Mouse (Mus musculus) forelimb bud, embryonic 11.5 days (tissue): ENCODE results near the gene Klhdc7b.

Experiments
- DNase-seq: peaks from one replicate; pipeline ENCODE4 v3.0.0-alpha.2; 2012; ENCODE audit warnings: low read depth, low spot score

Klhdc7b gene

DNA sequence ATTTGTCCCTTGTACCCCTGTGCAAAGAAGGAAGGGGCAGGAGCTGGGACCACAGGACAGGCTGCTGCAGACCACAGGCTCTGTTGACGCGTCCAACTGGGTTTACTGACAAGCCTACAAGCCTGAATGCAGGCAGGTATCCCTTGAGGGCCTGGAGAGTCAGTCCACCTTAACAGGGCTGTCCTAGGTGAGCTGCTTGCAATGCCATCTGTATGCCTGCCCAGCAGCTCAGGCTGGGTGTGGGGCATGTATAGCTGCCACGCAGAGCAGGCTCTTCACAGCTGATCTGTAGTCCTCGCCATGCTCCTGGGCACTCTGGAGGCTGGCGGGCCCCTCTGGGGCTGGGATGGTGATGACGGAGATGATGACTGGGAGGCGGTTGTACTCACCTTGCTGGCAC, at the start of gene Klhdc7b:
Klhdc7b (plus strand) TSS at position 301 of the 400 bp plus-strand sequence.
- DNase-seq = no peak

DNA sequence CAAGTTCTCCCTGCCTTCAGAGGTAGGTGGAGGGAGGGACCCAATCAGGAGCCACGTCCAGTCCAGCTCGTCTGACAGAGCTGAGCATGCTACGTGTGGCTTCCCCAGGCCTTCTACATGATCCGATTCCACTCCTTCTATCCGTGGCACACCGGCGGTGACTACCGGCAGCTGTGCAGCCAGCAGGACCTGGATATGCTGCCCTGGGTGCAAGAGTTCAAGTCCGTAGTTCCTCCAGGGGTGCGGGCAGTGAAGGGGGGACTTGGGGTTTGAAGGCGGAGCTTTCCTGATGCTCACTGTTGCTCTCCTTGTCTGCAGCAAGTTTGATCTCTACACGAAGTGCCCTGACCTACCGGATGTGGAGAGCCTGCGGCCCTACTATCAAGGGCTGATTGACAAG, 48.3 kb upstream of the Klhdc7b start:
- DNase-seq = no peak

GRCm38 (mm10) chr15:89339696-89340095, 45.0 kb upstream of the Klhdc7b start:
- DNase-seq = no peak

- no peak for DNase-seq
These were observed 44.6 kb upstream of the Klhdc7b start for GRCm38 (mm10) chr15:89340136-89340535.

GRCm38 (mm10) chr15:89341678-89342077, 43.0 kb upstream of the Klhdc7b start:
- DNase-seq = no peak

DNA sequence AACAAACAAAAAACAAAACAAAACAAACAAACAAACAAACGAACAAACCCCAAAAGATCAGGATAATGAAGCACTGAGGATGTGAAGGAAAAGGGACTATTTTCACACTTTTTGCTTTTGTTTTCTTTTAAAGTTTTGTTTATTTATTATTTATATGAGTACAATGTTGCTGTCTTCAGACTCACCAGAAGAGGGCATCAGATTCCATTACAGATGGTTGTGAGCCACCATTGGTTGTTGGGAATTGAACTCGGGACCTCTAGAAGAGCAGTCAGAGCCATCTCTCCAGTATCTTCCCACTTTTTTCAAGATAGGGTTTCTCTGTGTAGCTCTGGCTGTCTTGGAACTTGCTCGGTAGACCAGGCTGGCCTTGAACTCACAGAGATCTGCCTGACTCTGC, 41.4 kb upstream of the Klhdc7b start:
- DNase-seq = no peak

- DNase-seq = no peak
These were observed 34.3 kb upstream of the Klhdc7b start for GRCm38 (mm10) chr15:89350447-89350846.

DNA sequence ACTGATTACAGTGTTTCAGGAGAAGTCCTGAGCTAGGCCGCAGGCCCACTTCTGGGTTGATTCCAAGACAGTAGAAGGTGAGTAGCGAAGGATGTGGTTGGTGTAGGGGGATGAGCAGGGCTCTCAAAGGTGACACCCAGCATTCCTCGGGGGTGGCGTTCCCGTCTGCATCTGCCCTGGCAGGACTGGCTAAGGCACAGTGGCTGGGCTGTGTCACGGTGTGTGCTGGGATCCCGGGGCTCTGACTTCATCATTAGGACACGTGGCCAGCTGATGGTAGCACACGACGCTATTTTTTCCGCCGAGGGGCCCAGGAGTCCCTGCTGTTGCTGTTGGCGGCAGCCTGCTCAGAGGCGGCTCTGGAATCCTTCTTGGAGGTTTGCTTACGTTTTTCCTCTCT, 33.4 kb upstream of the Klhdc7b start:
- DNase-seq = no peak

DNA sequence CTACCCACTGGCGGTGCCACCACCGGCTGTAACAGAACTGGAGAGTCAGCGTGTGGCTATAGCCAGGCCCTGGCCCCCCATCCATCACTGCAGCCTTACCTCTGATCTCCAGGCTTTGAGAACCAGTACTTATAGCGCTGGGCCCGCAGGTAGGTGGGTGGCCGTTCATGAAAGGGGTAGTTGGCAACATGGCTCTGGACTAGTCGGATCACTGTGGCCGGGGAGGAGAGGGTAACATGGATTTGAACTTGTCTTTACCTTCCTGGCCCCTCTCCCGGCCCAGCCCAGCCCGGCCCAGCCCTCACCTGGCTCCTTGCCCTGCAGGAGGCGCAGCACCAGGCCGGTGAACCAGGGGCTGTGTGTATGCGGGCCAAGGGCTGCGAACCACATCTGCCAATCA, 32.7 kb upstream of the Klhdc7b start:
- no peak for DNase-seq

DNA sequence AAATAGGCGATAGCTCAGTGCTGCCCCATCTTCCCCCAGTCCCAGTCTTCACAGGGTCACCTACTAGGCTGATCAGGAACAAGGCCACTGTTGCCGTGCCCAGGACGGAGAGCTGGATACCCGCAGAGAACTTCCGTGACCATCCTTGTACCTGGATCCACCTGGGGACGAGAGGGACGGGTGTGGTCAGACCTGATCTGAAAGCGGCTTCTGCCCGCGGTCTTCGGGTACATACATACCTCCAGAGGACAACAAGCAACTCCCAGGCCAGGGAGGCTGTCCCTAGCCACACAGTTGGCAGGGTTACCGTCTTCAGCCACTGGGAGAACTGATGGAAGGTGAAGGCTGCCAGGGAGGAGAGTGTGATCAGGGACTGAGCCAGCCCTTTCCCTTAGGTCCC, 31.9 kb upstream of the Klhdc7b start:
- no peak for DNase-seq

DNA sequence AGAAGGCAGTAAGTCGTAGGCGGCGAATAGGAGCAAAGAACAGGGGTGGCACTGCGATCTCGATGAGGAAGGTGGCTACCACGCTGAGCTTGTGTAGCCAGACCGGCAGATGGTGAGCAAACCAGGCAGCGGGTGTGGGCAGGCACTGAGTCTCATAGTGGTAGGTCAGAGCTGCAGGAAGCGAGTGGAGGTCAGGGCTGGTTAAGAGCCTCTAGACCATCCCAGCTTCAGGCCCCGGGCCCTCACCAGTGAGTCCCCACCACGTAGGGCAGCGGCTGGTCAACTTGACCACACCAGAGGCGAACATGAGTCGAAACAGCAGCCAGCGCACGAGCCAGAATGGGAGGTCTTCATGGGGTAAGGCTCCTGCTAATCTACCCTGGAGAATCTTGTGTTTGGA, 30.9 kb upstream of the Klhdc7b start:
- no peak for DNase-seq

DNA sequence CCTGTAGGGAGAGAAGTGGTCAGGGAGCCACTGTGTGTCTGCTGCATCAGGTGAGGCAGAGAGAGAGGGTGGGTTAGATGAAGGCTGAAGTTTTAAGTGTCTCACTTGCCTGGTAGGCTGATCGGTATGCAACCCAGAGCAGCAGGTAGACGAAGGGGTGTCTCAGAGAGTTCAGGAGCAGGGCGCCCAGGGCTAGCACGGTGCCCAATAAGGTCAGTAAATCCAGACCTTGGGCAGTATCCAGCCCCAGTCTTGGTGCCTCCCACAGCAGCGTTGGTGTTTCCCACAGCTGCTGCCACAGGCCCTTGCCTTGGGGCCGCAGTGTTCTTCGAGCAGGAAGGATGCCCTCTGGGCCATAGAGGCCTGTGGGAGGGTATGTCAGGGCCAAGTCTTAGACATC, 30.3 kb upstream of the Klhdc7b start:
- DNase-seq = no peak

- DNase-seq = peak; percentile 95
These were observed 29.2 kb upstream of the Klhdc7b start, which contains the start of the genes Lmf2 and Ncaph2 for GRCm38 (mm10) chr15:89355241-89356187. Lmf2 (minus strand) TSS chr15:89355659. Ncaph2 (plus strand) TSS chr15:89355719.

DNA sequence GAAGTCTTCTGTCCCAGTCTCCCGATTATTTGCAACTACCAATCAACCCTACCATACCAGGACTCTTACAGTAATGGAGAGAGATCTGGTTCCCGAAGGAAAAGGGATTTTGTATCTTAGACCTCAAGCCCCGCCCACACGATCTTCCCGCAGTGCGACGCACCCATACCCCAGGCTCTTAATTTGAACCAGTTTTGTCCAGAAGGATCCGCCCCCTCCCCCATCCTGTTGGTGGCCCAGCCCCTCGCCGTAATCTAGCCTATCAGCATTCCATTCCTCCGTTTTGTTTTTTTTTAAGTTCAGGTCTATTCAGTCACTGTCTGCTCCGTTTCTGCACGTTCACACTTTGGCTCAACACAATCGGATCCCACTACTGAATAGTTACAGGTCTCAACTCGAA, 28.3 kb upstream of the Klhdc7b start:
- peak; percentile 93 for DNase-seq

DNA sequence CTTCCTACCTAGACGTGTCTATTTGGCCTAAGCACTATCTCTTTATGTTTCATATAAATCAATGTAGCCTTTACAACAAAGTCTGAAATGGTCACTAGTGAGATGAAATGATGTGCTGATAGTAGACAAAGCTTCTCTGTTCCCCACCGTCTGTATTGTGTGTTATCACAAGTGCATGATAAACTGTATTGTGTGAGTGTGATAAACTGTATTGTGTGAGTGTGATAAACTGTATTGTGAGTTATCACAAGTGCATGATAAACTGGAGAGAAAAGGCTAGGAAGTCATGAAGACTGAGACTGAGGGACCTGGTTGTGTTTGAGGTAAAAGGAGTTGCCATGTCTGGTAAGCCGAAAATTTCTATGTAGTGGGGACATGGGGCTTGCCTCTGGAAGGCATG, 25.9 kb upstream of the Klhdc7b start:
- DNase-seq = no peak

DNA sequence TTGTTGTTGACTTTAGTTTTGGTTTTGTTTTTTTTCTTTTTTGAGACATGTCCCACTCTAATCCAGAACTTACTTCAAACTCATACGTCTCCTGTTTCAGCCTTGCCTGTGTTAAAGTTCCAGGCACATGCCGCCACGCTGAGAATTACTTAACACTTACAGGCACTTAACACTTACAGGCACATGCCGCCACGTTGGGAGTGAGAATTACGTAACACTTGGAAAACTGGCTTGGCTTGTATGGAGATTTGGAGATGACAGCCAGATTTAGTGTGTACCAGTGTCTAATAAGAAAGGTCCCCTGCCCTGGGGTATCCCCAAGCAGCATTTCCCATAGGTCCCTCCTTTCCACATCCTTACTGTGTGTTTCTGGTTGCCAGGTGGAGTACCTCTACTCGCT, 21.7 kb upstream of the Klhdc7b start:
- DNase-seq = no peak

- no peak for DNase-seq
These were observed 19.6 kb upstream of the Klhdc7b start for GRCm38 (mm10) chr15:89365141-89365551.

DNA sequence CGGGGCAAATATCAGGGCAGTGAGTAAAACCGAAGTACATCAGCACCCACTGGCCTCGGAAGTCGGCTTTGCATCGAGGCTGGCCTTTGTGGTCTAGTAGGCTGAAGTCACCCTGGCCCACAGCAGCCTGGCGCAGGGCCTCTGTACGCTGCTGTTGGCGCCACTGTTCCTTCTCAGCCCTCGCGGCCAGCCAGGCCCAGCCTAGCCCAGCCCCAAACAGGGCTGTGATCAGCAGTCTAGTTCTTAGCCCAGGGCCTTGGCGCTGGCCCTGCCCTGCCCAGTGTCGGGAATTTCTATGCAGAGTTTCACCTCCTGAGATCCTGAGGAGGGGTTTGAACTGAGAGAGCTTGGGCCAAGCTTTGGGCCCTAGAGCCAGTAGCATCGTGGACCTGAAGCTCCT, 12.6 kb upstream of the Klhdc7b start:
- DNase-seq = no peak

GRCm38 (mm10) chr15:89372536-89372935, 12.2 kb upstream of the Klhdc7b start:
- no peak for DNase-seq

GRCm38 (mm10) chr15:89373027-89373761, 11.5 kb upstream of the Klhdc7b start:
- peak; percentile 70 for DNase-seq

DNA sequence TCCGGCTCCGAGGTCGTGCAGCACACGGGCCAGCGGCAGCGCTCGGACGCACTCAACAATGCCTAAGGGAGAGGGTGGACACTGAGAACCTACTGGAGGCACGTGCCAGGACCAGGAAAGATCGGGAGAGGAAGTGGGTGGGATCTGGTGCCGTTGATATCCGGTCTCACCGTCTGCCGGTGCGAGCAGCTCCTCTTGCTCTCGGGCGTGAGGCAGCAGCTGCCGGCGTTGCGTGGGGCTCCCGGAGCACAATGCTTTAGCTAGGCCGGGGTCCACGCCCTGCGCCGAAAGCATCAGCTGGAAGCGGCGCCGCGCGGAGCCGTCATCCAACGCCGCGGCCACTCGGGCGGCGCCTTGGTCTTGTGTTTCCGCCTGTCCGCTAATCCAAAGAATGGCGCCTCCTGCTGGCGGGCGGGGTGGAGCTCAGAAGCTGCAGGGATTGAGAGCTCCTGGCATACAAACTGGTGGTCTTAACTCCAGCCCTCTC, 10.9 kb upstream of the Klhdc7b start, which contains the start of gene Sco2:
Sco2 (minus strand) TSS at position 85 of the 487 bp plus-strand sequence.
- peak; percentile 91 for DNase-seq

GRCm38 (mm10) chr15:89374340-89374739, 10.4 kb upstream of the Klhdc7b start:
- DNase-seq = no peak
